Mouse (Mus musculus) brain, embryonic 18.5 days (tissue): Measurements from ENCODE around the gene Tmem208.

ENCODE experiments used
- DNase-seq: peaks from one replicate; pipeline ENCODE4 v3.0.0-alpha.2; 2012; ENCODE audit warnings: low read depth, low spot score

The Tmem208 gene

GRCm38 (mm10) chr8:105298351-105299252 is 27.6 kb upstream of the Tmem208 start:
- DNase-seq = no peak

GRCm38 (mm10) chr8:105299962-105300361 is 26.2 kb upstream of the Tmem208 start:
- DNase-seq = no peak

DNA sequence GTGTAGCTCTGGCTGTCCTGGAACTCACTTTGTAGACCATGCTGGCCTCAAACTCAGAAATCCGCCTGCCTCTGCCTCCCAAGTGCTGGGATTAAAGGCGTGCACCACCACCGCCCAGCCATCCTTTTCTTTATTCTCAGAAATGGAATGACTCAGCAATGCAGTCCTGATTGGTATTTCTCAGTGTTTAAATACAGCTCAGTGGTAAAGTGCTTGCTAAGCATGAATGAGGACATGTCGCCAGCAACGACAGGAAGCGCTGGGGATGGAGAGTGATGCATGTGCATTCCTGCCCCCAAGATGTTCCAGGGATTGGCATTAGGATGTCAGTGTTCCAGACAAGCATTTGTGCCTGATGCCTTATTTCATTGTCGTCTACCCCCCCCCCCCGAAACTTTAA is 22.8 kb upstream of the Tmem208 start:
- DNase-seq = no peak

GRCm38 (mm10) chr8:105303874-105304273 is 22.3 kb upstream of the Tmem208 start:
- no peak for DNase-seq

- no peak for DNase-seq
Observed at GRCm38 (mm10) chr8:105304325-105305210, 21.6 kb upstream of the Tmem208 start.

- no peak for DNase-seq
Observed at GRCm38 (mm10) chr8:105305211-105306145, 20.7 kb upstream of the Tmem208 start, which contains the start of gene Elmo3. Gene Elmo3, plus strand, starts transcription at chr8:105305601.

DNA sequence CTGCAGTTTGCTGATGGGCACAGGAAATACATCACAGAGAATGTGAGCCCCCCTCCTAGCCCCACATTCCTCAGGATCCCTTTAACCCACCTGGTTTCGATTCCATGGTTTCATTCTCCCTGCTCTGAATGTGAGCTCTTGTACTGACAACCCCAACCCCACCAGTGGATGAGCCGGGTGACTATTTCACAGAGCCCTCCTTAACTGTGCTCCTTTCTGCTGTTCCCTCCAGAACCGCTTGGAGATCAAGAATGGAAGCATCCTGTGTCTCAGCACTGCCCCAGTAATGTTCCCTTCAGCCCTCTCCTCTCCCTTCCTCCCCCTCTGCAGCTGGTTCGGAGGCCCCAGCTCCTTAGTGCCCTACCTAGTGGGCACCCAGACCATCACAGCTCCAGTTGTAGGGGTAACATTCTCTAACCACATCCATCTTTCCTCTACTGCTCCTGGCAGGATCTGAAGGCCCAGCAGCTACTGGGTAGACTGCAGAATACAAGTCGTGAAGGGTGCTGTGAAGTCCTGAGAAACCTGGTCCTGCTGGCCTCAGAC is 19.9 kb upstream of the Tmem208 start:
- DNase-seq = no peak

DNA sequence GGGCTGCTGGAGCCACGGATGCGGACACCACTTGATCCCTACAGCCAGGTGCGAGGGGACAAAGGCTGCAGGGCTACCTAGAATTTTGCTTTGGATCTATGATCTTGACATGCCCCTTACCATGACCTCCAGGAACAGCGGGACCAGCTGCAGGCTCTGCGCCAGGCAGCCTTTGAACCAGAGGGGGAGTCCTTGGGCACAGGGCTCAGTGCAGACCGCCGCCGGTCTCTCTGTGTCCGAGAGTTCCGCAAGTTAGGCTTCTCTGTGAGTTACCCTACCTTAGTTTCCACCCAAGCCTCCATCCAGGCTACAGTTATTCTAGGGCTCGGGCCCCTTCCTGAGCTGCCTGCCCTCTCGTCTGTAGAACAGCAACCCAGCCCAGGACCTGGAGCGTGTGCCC is 18.5 kb upstream of the Tmem208 start:
- DNase-seq = no peak

GRCm38 (mm10) chr8:105308428-105308827 is 17.7 kb upstream of the Tmem208 start:
- DNase-seq = no peak

DNA sequence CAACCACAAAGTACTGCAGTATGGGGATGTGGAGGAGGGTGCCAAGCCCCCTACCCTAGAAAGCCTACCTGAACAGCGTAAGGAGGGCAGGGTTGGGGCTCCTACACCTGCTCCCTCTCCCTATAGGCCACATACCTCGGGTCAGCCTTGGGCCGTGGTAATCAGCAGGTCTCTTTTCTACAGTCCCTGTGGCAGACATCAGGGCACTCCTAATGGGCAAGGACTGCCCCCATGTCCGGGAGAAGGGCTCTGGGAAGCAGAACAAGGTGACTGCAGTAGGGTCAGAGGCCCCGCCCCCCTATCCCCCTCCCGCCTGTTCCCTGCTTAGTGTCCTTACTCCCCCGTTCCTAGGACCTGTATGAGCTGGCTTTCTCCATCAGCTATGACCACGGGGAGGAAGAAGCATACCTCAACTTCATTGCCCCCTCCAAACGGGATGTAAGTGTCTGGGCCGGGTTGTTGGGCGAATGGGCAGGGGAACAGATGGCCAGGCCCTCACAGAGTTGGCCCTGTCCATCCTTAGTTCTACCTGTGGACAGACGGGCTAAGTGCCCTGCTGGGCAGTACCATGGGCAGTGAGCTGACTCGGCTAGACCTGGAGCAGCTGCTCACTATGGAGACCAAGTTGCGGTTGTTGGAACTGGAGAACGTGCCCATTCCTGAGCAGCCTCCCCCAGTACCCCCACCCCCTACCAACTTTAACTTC is 16.9 kb upstream of the Tmem208 start:
- DNase-seq = no peak

GRCm38 (mm10) chr8:105310118-105310517 is 16.0 kb upstream of the Tmem208 start:
- no peak for DNase-seq

DNA sequence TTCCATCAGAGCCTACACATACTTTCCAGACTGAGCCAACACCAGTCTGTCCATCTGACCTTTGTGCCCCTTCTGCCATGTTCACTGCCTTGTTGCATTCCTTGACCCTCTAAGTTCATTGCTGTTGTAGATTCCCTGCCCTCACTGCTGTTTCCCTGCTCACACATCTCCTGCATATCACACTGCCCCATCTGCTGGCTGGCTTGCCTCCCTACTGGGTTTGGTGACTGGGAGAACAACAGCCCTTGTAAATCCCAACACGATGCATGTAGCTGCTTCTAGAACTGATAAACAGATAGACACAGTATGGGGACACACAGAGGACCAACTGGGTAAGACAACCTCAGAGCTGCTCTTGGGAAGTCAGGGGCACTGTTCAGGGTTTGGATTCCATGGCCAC is 14.4 kb upstream of the Tmem208 start:
- no peak for DNase-seq

GRCm38 (mm10) chr8:105312891-105313481 is 13.2 kb upstream of the Tmem208 start:
- DNase-seq = no peak

GRCm38 (mm10) chr8:105313622-105314402 is 12.3 kb upstream of the Tmem208 start:
- DNase-seq = no peak

GRCm38 (mm10) chr8:105315073-105315769 is 10.9 kb upstream of the Tmem208 start:
- no peak for DNase-seq

DNA sequence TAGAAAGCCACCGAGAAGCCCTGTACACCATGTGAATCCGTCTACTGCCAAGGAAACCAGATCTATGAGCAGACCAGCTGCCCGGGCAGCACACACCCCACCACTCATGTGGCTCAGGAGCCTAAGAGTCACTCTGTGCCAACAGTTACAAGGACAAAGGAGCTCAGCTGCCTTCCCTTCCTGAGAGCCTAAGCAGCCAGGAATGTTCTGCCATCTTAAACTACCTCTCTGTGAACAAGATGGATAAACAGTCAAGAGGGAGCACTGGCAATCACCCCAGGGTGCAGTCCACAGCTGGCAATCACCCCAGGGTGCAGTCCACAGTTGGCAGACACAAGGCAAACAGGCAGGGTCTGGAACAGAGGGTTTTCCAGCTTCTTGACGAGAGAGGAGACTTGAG is 8.2 kb upstream of the Tmem208 start:
- no peak for DNase-seq

GRCm38 (mm10) chr8:105318662-105319190 is 7.4 kb upstream of the Tmem208 start:
- DNase-seq = no peak

DNA sequence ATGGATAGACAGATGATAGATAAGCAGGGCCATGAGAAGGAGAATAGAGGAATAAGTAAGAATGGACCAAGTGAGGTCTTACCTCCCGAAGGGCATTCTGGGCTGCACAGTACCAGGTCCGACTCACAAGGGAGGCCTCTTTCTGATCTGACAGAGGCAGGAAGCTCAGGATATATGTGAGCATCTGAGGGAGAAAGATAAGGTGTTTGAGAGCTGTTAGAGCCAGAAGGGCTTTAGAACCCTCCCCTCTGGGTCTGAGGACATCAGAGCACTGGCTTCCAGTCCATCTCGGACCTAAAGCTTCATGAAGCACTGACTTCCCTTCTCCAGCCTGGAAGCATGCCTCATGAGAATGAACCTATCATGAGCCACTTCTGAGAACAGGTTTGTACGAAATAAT is 3.0 kb upstream of the Tmem208 start:
- no peak for DNase-seq
